Mouse (Mus musculus) heart, embryonic 12.5 days (tissue): ENCODE results near the gene Gm11114. TPM values are rescaled to one million over a fixed set of nuclear protein-coding genes. Genes with fewer than 3 reads are reported as not detected.

Experiments
- polyA plus RNA-seq: library from polyadenylated mRNA; unstranded; fragments of >200 nt; fragmentation: Nextera tagmentation; extraction: Ambion mirVana; gene quantifications from 2 replicates; pipeline ENCODE4 v1.2.1, GENCODE M21; 2016

Gm11114 gene
- polyA plus RNA-seq, 1 experiment from 2014 or later, result not detected

Other genes with a start within 250 kb of the Gm11114 start
- 9.8 and 10.2 TPM in 2 replicates for gene Tent5a, start 14.6 kb downstream of the Gm11114 start, polyA plus RNA-seq